Mouse (Mus musculus) midbrain, embryonic 15.5 days (tissue): ENCODE results near the gene Sema6d. TPM values are rescaled to one million over a fixed set of nuclear protein-coding genes. Genes with fewer than 3 reads are reported as not detected.

Experiments used
- ATAC-seq: fragments of 200-750 bp; cut with Nextera tagmentation; replicated peaks from 2 replicates; pipeline ENCODE4 v1.8.0; 2017; ENCODE audit warnings: moderate TSS enrichment
- H3K27ac ChIP-seq: fragments of 300-500 bp; sonication (generic); 2 replicates; pipeline ENCODE4 v1.5.1; 2015; ENCODE audit warnings: mild to moderate bottlenecking, inconsistent platforms
- H3K27me3 ChIP-seq: fragments of 300-500 bp; sonication (generic); replicated peaks from 2 replicates; pipeline ENCODE4 v1.6.1; 2015; ENCODE audit warnings: inconsistent platforms
- H3K36me3 ChIP-seq: fragments of 300-500 bp; sonication (generic); replicated peaks from 2 replicates; pipeline ENCODE4 v1.6.1; 2015; ENCODE audit warnings: inconsistent platforms
- H3K4me1 ChIP-seq: fragments of 300-500 bp; sonication (generic); 2 replicates; pipeline ENCODE4 v1.6.1; 2015; ENCODE audit warnings: inconsistent platforms
- H3K4me2 ChIP-seq: fragments of 300-500 bp; sonication (generic); 2 replicates; pipeline ENCODE4 v1.6.1; 2015; ENCODE audit warnings: inconsistent platforms, mild to moderate bottlenecking, moderate library complexity
- H3K4me3 ChIP-seq: fragments of 300-500 bp; sonication (generic); 2 replicates; pipeline ENCODE4 v1.5.1; 2015; ENCODE audit warnings: mild to moderate bottlenecking, inconsistent platforms
- H3K9ac ChIP-seq: fragments of 300-500 bp; sonication (generic); 2 replicates; pipeline ENCODE4 v1.6.1; 2015; ENCODE audit warnings: mild to moderate bottlenecking, inconsistent platforms
- H3K9me3 ChIP-seq: fragments of 300-500 bp; sonication (generic); 2 replicates; pipeline ENCODE4 v1.6.1; 2016; ENCODE audit warnings: inconsistent platforms
- WGBS: fragments of 180-500 bp; shearing (Covaris S2); methylation state at CpG from one replicate; pipeline ENCODE4 v1.1.7; 2015; ENCODE audit warnings: mixed read lengths; 5-methylcytosine and 5-hydroxymethylcytosine counted together
- polyA plus RNA-seq: library from polyadenylated mRNA; unstranded; fragments of >200 nt; fragmentation: Nextera tagmentation; extraction: Ambion mirVana; gene quantifications from 2 replicates; pipeline ENCODE4 v1.2.1, GENCODE M21; 2015

Gene Sema6d
- polyA plus RNA-seq, 1 experiment from 2014 or later = 34.7 TPM

- H3K9ac ChIP-seq = no peak overlapping the region
- H3K4me2 ChIP-seq = no peak overlapping the region
- peaks cover 8% of the 10 kb centered on the region; the same call in 1 of the 2 replicates for H3K4me1 ChIP-seq
- no peaks in the 10 kb centered on the region for H3K27me3 ChIP-seq
- H3K36me3 ChIP-seq = no peaks in the 10 kb centered on the region
- no peak overlapping the region for H3K4me3 ChIP-seq
- H3K9me3 ChIP-seq = no peaks in the 10 kb centered on the region
- H3K27ac ChIP-seq = no peak overlapping the region
- 43% methylated on average over 6 of the region's 6 CpGs for WGBS
- 0 out of 2 replicates have a peak, but pooled peaks have one; percentile 71 for ATAC-seq
Observed at GRCm38 (mm10) chr2:124640500-124641193, 550.9 kb downstream of the Sema6d start.

- 0 out of 2 replicates have a peak, but pooled peaks have one; percentile 13 for ATAC-seq
- Histone ChIP-seq H3K4me1 (peaks cover 8% of the 10 kb centered on the region; the same call in 1 of the 2 replicates), H3K4me2 (no peak overlapping the region), H3K27ac (no peak overlapping the region), H3K4me3 (no peak overlapping the region), H3K9ac (no peak overlapping the region), H3K27me3 (no peaks in the 10 kb centered on the region), H3K36me3 (no peaks in the 10 kb centered on the region), H3K9me3 (no peaks in the 10 kb centered on the region)
- WGBS = 27% methylated on average over 5 of the region's 5 CpGs
Observed at GRCm38 (mm10) chr2:124641194-124641558, 551.4 kb downstream of the Sema6d start.

- Histone ChIP-seq H3K36me3 (no peaks in the 10 kb centered on the region), H3K27me3 (no peaks in the 10 kb centered on the region), H3K9me3 (no peaks in the 10 kb centered on the region), H3K4me2 (no peak overlapping the region), H3K4me3 (no peak overlapping the region), H3K4me1 (peaks cover 8% of the 10 kb centered on the region; the same call in 1 of the 2 replicates), H3K27ac (no peak overlapping the region), H3K9ac (no peak overlapping the region)
- 66% methylated on average over 3 of the region's 3 CpGs for WGBS
- ATAC-seq = no peak
Observed at GRCm38 (mm10) chr2:124642131-124642530, 552.4 kb downstream of the Sema6d start.

- Histone ChIP-seq H3K9me3 (no peaks in the 10 kb centered on the region), H3K36me3 (no peaks in the 10 kb centered on the region), H3K27me3 (no peaks in the 10 kb centered on the region), H3K4me1 (no peaks in the 10 kb centered on the region), H3K9ac (no peak overlapping the region), H3K4me2 (no peak overlapping the region), H3K27ac (no peak overlapping the region), H3K4me3 (no peak overlapping the region)
- WGBS = 90% methylated on average over 2 of the region's 2 CpGs
- ATAC-seq = no peak
Observed at GRCm38 (mm10) chr2:124650609-124651008, 560.8 kb downstream of the Sema6d start.

GRCm38 (mm10) chr2:124651146-124651545 lies 561.4 kb downstream of the Sema6d start:
- no peaks in the 10 kb centered on the region for H3K9me3 ChIP-seq
- H3K27ac ChIP-seq = no peak overlapping the region
- H3K4me2 ChIP-seq = no peak overlapping the region
- no peaks in the 10 kb centered on the region for H3K27me3 ChIP-seq
- 80% methylated on average over 5 of the region's 5 CpGs for WGBS
- H3K9ac ChIP-seq = no peak overlapping the region
- ATAC-seq = no peak
- H3K4me3 ChIP-seq = no peak overlapping the region
- no peaks in the 10 kb centered on the region for H3K36me3 ChIP-seq
- H3K4me1 ChIP-seq = no peaks in the 10 kb centered on the region

GRCm38 (mm10) chr2:124653161-124653560 lies 563.4 kb downstream of the Sema6d start:
- Histone ChIP-seq H3K27ac (no peak overlapping the region; the same call in 1 of the 2 replicates), H3K9me3 (no peaks in the 10 kb centered on the region), H3K4me2 (no peak overlapping the region), H3K9ac (no peak overlapping the region), H3K27me3 (no peaks in the 10 kb centered on the region), H3K4me3 (no peak overlapping the region), H3K4me1 (no peaks in the 10 kb centered on the region), H3K36me3 (no peaks in the 10 kb centered on the region)
- WGBS = 87% methylated on average over 7 of the region's 7 CpGs
- ATAC-seq = no peak

- H3K9ac ChIP-seq = no peak overlapping the region
- ATAC-seq = no peak
- no peaks in the 10 kb centered on the region for H3K27me3 ChIP-seq
- H3K4me3 ChIP-seq = no peak overlapping the region
- no peaks in the 10 kb centered on the region for H3K9me3 ChIP-seq
- WGBS = 71% methylated on average over 11 of the region's 11 CpGs
- no peak overlapping the region for H3K27ac ChIP-seq
- H3K36me3 ChIP-seq = no peaks in the 10 kb centered on the region
- no peaks in the 10 kb centered on the region for H3K4me1 ChIP-seq
- H3K4me2 ChIP-seq = no peak overlapping the region
Observed at GRCm38 (mm10) chr2:124657358-124657757, 567.6 kb downstream of the Sema6d start.

- no peaks in the 10 kb centered on the region for H3K36me3 ChIP-seq
Observed at GRCm38 (mm10) chr2:124658374-124658773, 568.6 kb downstream of the Sema6d start.

GRCm38 (mm10) chr2:124659601-124660000 lies 569.8 kb downstream of the Sema6d start:
- Histone ChIP-seq H3K27ac (no peak overlapping the region), H3K4me1 (no peaks in the 10 kb centered on the region), H3K36me3 (peaks cover 6% of the 10 kb centered on the region; the same call in 1 of the 2 replicates), H3K4me2 (no peak overlapping the region), H3K4me3 (no peak overlapping the region), H3K27me3 (no peaks in the 10 kb centered on the region), H3K9ac (no peak overlapping the region), H3K9me3 (no peaks in the 10 kb centered on the region)
- 95% methylated on average over 13 of the region's 13 CpGs for WGBS
- no peak for ATAC-seq

More at GRCm38 (mm10) chr2:124658374-124658773, 568.6 kb downstream of the Sema6d start:
- Histone ChIP-seq H3K4me1 (no peaks in the 10 kb centered on the region), H3K27me3 (no peaks in the 10 kb centered on the region), H3K4me3 (no peak overlapping the region), H3K9me3 (no peaks in the 10 kb centered on the region), H3K9ac (no peak overlapping the region), H3K4me2 (no peak overlapping the region), H3K27ac (no peak overlapping the region)
- WGBS = 92% methylated on average over 14 of the region's 14 CpGs
- no peak for ATAC-seq

- no peak for ATAC-seq
- Histone ChIP-seq H3K9me3 (no peaks in the 10 kb centered on the region), H3K36me3 (peaks cover 6% of the 10 kb centered on the region; the same call in 1 of the 2 replicates)
Observed at GRCm38 (mm10) chr2:124660686-124661085, 570.9 kb downstream of the Sema6d start.

GRCm38 (mm10) chr2:124661316-124661715 lies 571.5 kb downstream of the Sema6d start:
- no peak overlapping the region for H3K4me2 ChIP-seq
- no peaks in the 10 kb centered on the region for H3K9me3 ChIP-seq
- H3K27ac ChIP-seq = no peak overlapping the region
- H3K36me3 ChIP-seq = peaks cover 6% of the 10 kb centered on the region; the same call in 1 of the 2 replicates
- ATAC-seq = no peak
- 94% methylated on average over 9 of the region's 9 CpGs for WGBS
- no peak overlapping the region for H3K9ac ChIP-seq
- H3K4me3 ChIP-seq = no peak overlapping the region
- H3K4me1 ChIP-seq = no peaks in the 10 kb centered on the region
- H3K27me3 ChIP-seq = no peaks in the 10 kb centered on the region

More at GRCm38 (mm10) chr2:124660686-124661085, 570.9 kb downstream of the Sema6d start:
- no peak overlapping the region for H3K4me2 ChIP-seq
- 86% methylated on average over 5 of the region's 5 CpGs for WGBS
- H3K9ac ChIP-seq = no peak overlapping the region
- H3K27ac ChIP-seq = no peak overlapping the region
- H3K4me3 ChIP-seq = no peak overlapping the region
- no peaks in the 10 kb centered on the region for H3K4me1 ChIP-seq
- no peaks in the 10 kb centered on the region for H3K27me3 ChIP-seq

GRCm38 (mm10) chr2:124662257-124662656 lies 572.5 kb downstream of the Sema6d start:
- Histone ChIP-seq H3K36me3 (peaks cover 6% of the 10 kb centered on the region; the same call in 1 of the 2 replicates), H3K4me2 (no peak overlapping the region)

GRCm38 (mm10) chr2:124664191-124664590 lies 574.4 kb downstream of the Sema6d start:
- WGBS = 96% methylated on average over 16 of the region's 16 CpGs
- no peak for ATAC-seq
- H3K4me3 ChIP-seq = no peak overlapping the region

More at GRCm38 (mm10) chr2:124662257-124662656, 572.5 kb downstream of the Sema6d start:
- no peaks in the 10 kb centered on the region for H3K27me3 ChIP-seq
- H3K9ac ChIP-seq = no peak overlapping the region
- 68% methylated on average over 5 of the region's 5 CpGs for WGBS
- H3K4me3 ChIP-seq = no peak overlapping the region
- ATAC-seq = no peak
- no peak overlapping the region for H3K27ac ChIP-seq
- H3K9me3 ChIP-seq = no peaks in the 10 kb centered on the region
- H3K4me1 ChIP-seq = no peaks in the 10 kb centered on the region

More at GRCm38 (mm10) chr2:124664191-124664590, 574.4 kb downstream of the Sema6d start:
- Histone ChIP-seq H3K9ac (no peak overlapping the region), H3K27ac (no peak overlapping the region), H3K4me1 (no peaks in the 10 kb centered on the region), H3K27me3 (no peaks in the 10 kb centered on the region), H3K36me3 (peaks cover 6% of the 10 kb centered on the region; the same call in 1 of the 2 replicates), H3K4me2 (no peak overlapping the region), H3K9me3 (no peaks in the 10 kb centered on the region)
